Comparison of ENCODE assay signal across 9 mouse cellular contexts in genomic region chr4:150871392-150872138, GRCm38 (mm10). TPM values are rescaled to one million over a fixed set of nuclear protein-coding genes. Genes with fewer than 3 reads are reported as not detected.
DNase-seq lines count a peak whose midpoint lies in the region; ATAC-seq and TF ChIP-seq lines count a peak whose summit lies in the region.
"Had no signal": no experiment of that assay in that cellular context is flagged by ENCODE, and none has a peak within 500 bp of the region (broad histone marks: within the 10 kb centered on the region; RNA-seq: fewer than 3 reads in every experiment).

No protein-coding gene starts in this region.

- H3K9me3 ChIP-seq in liver, postnatal 0 days (ENCODE audit: low read length) = no peaks in the 10 kb centered on the region

- no peak overlapping the region for H3K4me3 ChIP-seq in left cerebral cortex, adult 2 months
- no peak overlapping the region for H3K4me3 ChIP-seq in liver, postnatal 0 days (ENCODE audit: low read depth, low read length)

- peaks cover 17% of the 10 kb centered on the region for H3K4me1 ChIP-seq in liver, postnatal 0 days (ENCODE audit: insufficient read depth)

- no peak for TF ChIP-seq EP300 in liver, postnatal 0 days (IDR thresholded peaks at IDR 0.05; ENCODE audit: low read depth)

- 44% methylated on average over 10 of the region's 10 CpGs for WGBS in liver, postnatal 0 days (ENCODE audit: insufficient replicate concordance)

- H3K27ac ChIP-seq in left cerebral cortex, adult 2 months = peak overlapping the region; percentile 12; the same call in 1 of the 2 replicates
- peak overlapping the region; percentile 81 for H3K27ac ChIP-seq in liver, postnatal 0 days (ENCODE audit: low read depth)

- H3K27me3 ChIP-seq in liver, postnatal 0 days (ENCODE audit: insufficient read depth, low read length) = no peaks in the 10 kb centered on the region

- peaks cover 15% of the 10 kb centered on the region for H3K36me3 ChIP-seq in liver, postnatal 0 days (replicated peaks; ENCODE audit: insufficient read depth, low read length)

- ATAC-seq in liver, postnatal 0 days = peak; percentile 58

- H3K9ac ChIP-seq in liver, postnatal 0 days (replicated peaks) = no peak overlapping the region

- no peak overlapping the region for H3K4me2 ChIP-seq in liver, postnatal 0 days (ENCODE audit: low read depth, low read length)

- DNase-seq in left cerebral cortex, adult 2 months (ENCODE audit: extremely low spot score in 1 of 2, low spot score in 2 of 2) = no peak
- DNase-seq in left cerebral cortex, postnatal 4 days = no peak
- peak; percentile 62 for DNase-seq in adrenal gland, postnatal 25 days
- peak; percentile 70 to 83 for DNase-seq in heart, adult 18-20 months
- peak; percentile 71 for DNase-seq in kidney, adult 11 months
- DNase-seq in liver, postnatal 0 days = peak; percentile 48
- peak; percentile 40 for DNase-seq in urinary bladder, adult 2 months (ENCODE audit: low spot score)
- DNase-seq in natural killer cell, adult 2 months (ENCODE audit: low spot score in 2 of 2) = no peak

- no peak for TF ChIP-seq CTCF in left cerebral cortex, adult 2 months (IDR thresholded peaks at IDR 0.05)
- no peak for TF ChIP-seq CTCF in liver, postnatal 0 days (IDR thresholded peaks at IDR 0.05; ENCODE audit: low read depth)

- intact Hi-C loops in left cerebral cortex, adult 2 months (cut with DNase I) = no loop called here
- intact Hi-C loops in left cerebral cortex, postnatal 4 days (cut with DNase I) = no loop called here

RNA-seq across cellular contexts. Expression of gene Errfi1, which starts 17.8 kb away (rescaled TPM):
- 10 to 100 TPM; 25.9 to 37.8 TPM for total RNA-seq in left cerebral cortex, adult 2 months (2021)
- 10 to 100 TPM; 18.1 to 18.8 TPM for total RNA-seq in left cerebral cortex, postnatal 4 days (2021)
- 23.4 and 32.5 TPM in 2 replicates for total RNA-seq in adrenal gland, postnatal 25 days (2021)
- 10 to 100 TPM; 26.7 to 29.9 TPM for total RNA-seq in heart, adult 18-20 months (2021)
- polyA plus RNA-seq in liver, postnatal 0 days (2015; fragmentation: Nextera tagmentation; extraction: Ambion mirVana) = 141 and 148 TPM in 2 replicates
- polyA plus RNA-seq in urinary bladder, adult 2 months (2012; rRNA removed) = 29.8 and 36.1 TPM in 2 replicates

RNA-seq across cellular contexts. Expression of gene Park7, which starts 42.7 kb away (rescaled TPM):
- total RNA-seq in left cerebral cortex, adult 2 months (2021) = 100 to 1,000 TPM; 190 TPM
- 100 to 1,000 TPM; 207 to 213 TPM for total RNA-seq in left cerebral cortex, postnatal 4 days (2021)
- 284 and 290 TPM in 2 replicates for total RNA-seq in adrenal gland, postnatal 25 days (2021)
- total RNA-seq in heart, adult 18-20 months (2021) = 100 to 1,000 TPM; 270 to 278 TPM
- 227 and 228 TPM in 2 replicates for polyA plus RNA-seq in liver, postnatal 0 days (2015; fragmentation: Nextera tagmentation; extraction: Ambion mirVana)
- polyA plus RNA-seq in urinary bladder, adult 2 months (2012; rRNA removed) = 308 and 318 TPM in 2 replicates

RNA-seq across cellular contexts. Expression of gene Tnfrsf9, which starts 42.8 kb away (rescaled TPM):
- total RNA-seq in left cerebral cortex, adult 2 months (2021) = under 1 TPM; 0.44 to 0.70 TPM
- total RNA-seq in left cerebral cortex, postnatal 4 days (2021) = under 1 TPM in 1 of 2 experiments, not detected in 1; 0.24 TPM
- total RNA-seq in adrenal gland, postnatal 25 days (2021) = 0.15 TPM in 1 of 2 replicates, not detected in the other
- total RNA-seq in heart, adult 18-20 months (2021) = under 1 TPM; 0.12 to 0.46 TPM
- 0.33 and 0.36 TPM in 2 replicates for polyA plus RNA-seq in liver, postnatal 0 days (2015; fragmentation: Nextera tagmentation; extraction: Ambion mirVana)
- 0.69 and 1.3 TPM in 2 replicates for polyA plus RNA-seq in urinary bladder, adult 2 months (2012; rRNA removed)
- total RNA-seq: MEL had no signal

Comparison
In these comparisons a context has a peak if more than half of its experiments do, and no peak if none do; other contexts are left out.
1. DNase-seq: peak in adrenal gland, postnatal 25 days (single experiment), heart, adult 18-20 months (2 of 2), kidney, adult 11 months (single experiment), liver, postnatal 0 days (single experiment) and urinary bladder, adult 2 months (single experiment); none in left cerebral cortex, adult 2 months (0 of 2), left cerebral cortex, postnatal 4 days (single experiment) and natural killer cell, adult 2 months (0 of 2).